Mouse (Mus musculus): ENCODE measurements around the gene Tifab. TPM values are rescaled to one million over a fixed set of nuclear protein-coding genes. Genes with fewer than 3 reads are reported as not detected.
A peak's percentile ranks its signal among the peaks of the same experiment; 100 is the strongest.
"Not testable (repeated sequence)": the region's sequence is repeated elsewhere in the genome, so short reads cannot be mapped to it uniquely, and the experiment has no call there.

Gene Tifab
- polyA plus RNA-seq, 1 experiment from 2014 or later, result 2.4 TPM

- peaks cover 14% of the 10 kb centered on the region; the same call in 1 of the 2 replicates for H3K4me1 ChIP-seq (ENCODE audit: insufficient read depth, low read length)
- no peaks in the 10 kb centered on the region for H3K36me3 ChIP-seq (ENCODE audit: insufficient read depth, low read length)
- peaks cover 8% of the 10 kb centered on the region; the same call in 1 of the 2 replicates for H3K27me3 ChIP-seq (ENCODE audit: insufficient read depth, low read length)
- H3K4me3 ChIP-seq (ENCODE audit: low read length), result peak overlapping the region; percentile 31
- peak overlapping the region; percentile 53 for H3K4me2 ChIP-seq (replicated peaks; ENCODE audit: low read depth, low read length)
- no peak overlapping the region for H3K27ac ChIP-seq (ENCODE audit: low read length)
- peak overlapping the region; percentile 49; the same call in 1 of the 2 replicates for H3K9ac ChIP-seq (replicated peaks; ENCODE audit: low read length)
- 0 out of 2 replicates have a peak, but pooled peaks cover 3% of the 10 kb centered on the region for H3K9me3 ChIP-seq (ENCODE audit: low read length)
- WGBS, result 21% methylated on average over 8 of the region's 8 CpGs
- ATAC-seq (ENCODE audit: low FRiP score, low TSS enrichment), result no peak; the same call in 1 of the 2 replicates
Measured at GRCm38 (mm10) chr13:56209067-56209411, 30.4 kb upstream of the Tifab start.

GRCm38 (mm10) chr13:56208225-56209066 lies 29.8 kb upstream of the Tifab start:
- Histone ChIP-seq H3K4me3 (ENCODE audit: low read length) (peak overlapping the region; percentile 31), H3K36me3 (ENCODE audit: insufficient read depth, low read length) (no peaks in the 10 kb centered on the region), H3K4me2 (replicated peaks; ENCODE audit: low read depth, low read length) (peak overlapping the region; percentile 53), H3K27ac (ENCODE audit: low read length) (no peak overlapping the region), H3K9ac (replicated peaks; ENCODE audit: low read length) (peak overlapping the region; percentile 49; the same call in 1 of the 2 replicates), H3K27me3 (ENCODE audit: insufficient read depth, low read length) (peaks cover 8% of the 10 kb centered on the region; the same call in 1 of the 2 replicates), H3K9me3 (ENCODE audit: low read length) (0 out of 2 replicates have a peak, but pooled peaks cover 3% of the 10 kb centered on the region), H3K4me1 (ENCODE audit: insufficient read depth, low read length) (peaks cover 14% of the 10 kb centered on the region; the same call in 1 of the 2 replicates)
- 6% methylated on average over 35 of the region's 35 CpGs for WGBS
- peak; percentile 59; the same call in 1 of the 2 replicates for ATAC-seq (ENCODE audit: low FRiP score, low TSS enrichment)

- peaks cover 9% of the 10 kb centered on the region; the same call in 1 of the 2 replicates for H3K4me1 ChIP-seq (ENCODE audit: insufficient read depth, low read length)
- 43% methylated on average over 8 of the region's 8 CpGs for WGBS
- no peak overlapping the region for H3K4me2 ChIP-seq (replicated peaks; ENCODE audit: low read depth, low read length)
- no peak overlapping the region for H3K4me3 ChIP-seq (ENCODE audit: low read length)
- no peak overlapping the region for H3K9ac ChIP-seq (replicated peaks; ENCODE audit: low read length)
- no peaks in the 10 kb centered on the region for H3K36me3 ChIP-seq (ENCODE audit: insufficient read depth, low read length)
- no peak for ATAC-seq (ENCODE audit: low FRiP score, low TSS enrichment)
- peaks cover 15% of the 10 kb centered on the region; the same call in 1 of the 2 replicates for H3K27me3 ChIP-seq (ENCODE audit: insufficient read depth, low read length)
- H3K27ac ChIP-seq (ENCODE audit: low read length), result no peak overlapping the region
- H3K9me3 ChIP-seq (ENCODE audit: low read length), result no peaks in the 10 kb centered on the region
Measured at GRCm38 (mm10) chr13:56199506-56199905, 20.8 kb upstream of the Tifab start.

- Histone ChIP-seq H3K4me3 (ENCODE audit: low read length) (no peak overlapping the region), H3K4me1 (ENCODE audit: insufficient read depth, low read length) (peaks cover 9% of the 10 kb centered on the region; the same call in 1 of the 2 replicates), H3K27me3 (ENCODE audit: insufficient read depth, low read length) (peaks cover 15% of the 10 kb centered on the region; the same call in 1 of the 2 replicates), H3K9ac (replicated peaks; ENCODE audit: low read length) (no peak overlapping the region), H3K9me3 (ENCODE audit: low read length) (no peaks in the 10 kb centered on the region), H3K36me3 (ENCODE audit: insufficient read depth, low read length) (no peaks in the 10 kb centered on the region), H3K4me2 (replicated peaks; ENCODE audit: low read depth, low read length) (peak overlapping the region; percentile 19), H3K27ac (ENCODE audit: low read length) (no peak overlapping the region)
- peak; percentile 59; the same call in 1 of the 2 replicates for ATAC-seq (ENCODE audit: low FRiP score, low TSS enrichment)
- WGBS, result 12% methylated on average over 15 of the region's 15 CpGs
Measured at GRCm38 (mm10) chr13:56197473-56198266, 19.0 kb upstream of the Tifab start.

- 57% methylated on average over 12 of the region's 12 CpGs for WGBS
- peak; percentile 35; the same call in 1 of the 2 replicates for ATAC-seq (ENCODE audit: low FRiP score, low TSS enrichment)
- peak overlapping the region; percentile 19 for H3K4me2 ChIP-seq (replicated peaks; ENCODE audit: low read depth, low read length)
Measured at GRCm38 (mm10) chr13:56197031-56197430, 18.3 kb upstream of the Tifab start.

GRCm38 (mm10) chr13:56195824-56196223 lies 17.1 kb upstream of the Tifab start:
- not testable (repeated sequence) for H3K36me3 ChIP-seq (ENCODE audit: insufficient read depth, low read length); H3K27ac ChIP-seq (ENCODE audit: low read length); ATAC-seq (ENCODE audit: low FRiP score, low TSS enrichment); H3K4me1 ChIP-seq (ENCODE audit: insufficient read depth, low read length); H3K4me3 ChIP-seq (ENCODE audit: low read length); H3K4me2 ChIP-seq (replicated peaks; ENCODE audit: low read depth, low read length); H3K9ac ChIP-seq (replicated peaks; ENCODE audit: low read length); H3K9me3 ChIP-seq (ENCODE audit: low read length)
- WGBS, result 65% methylated on average over 10 of the region's 11 CpGs
- peaks cover 15% of the 10 kb centered on the region; the same call in 1 of the 2 replicates for H3K27me3 ChIP-seq (ENCODE audit: insufficient read depth, low read length)

More at GRCm38 (mm10) chr13:56197031-56197430, 18.3 kb upstream of the Tifab start:
- Histone ChIP-seq H3K27ac (ENCODE audit: low read length) (no peak overlapping the region), H3K9me3 (ENCODE audit: low read length) (no peaks in the 10 kb centered on the region), H3K9ac (replicated peaks; ENCODE audit: low read length) (no peak overlapping the region), H3K36me3 (ENCODE audit: insufficient read depth, low read length) (no peaks in the 10 kb centered on the region), H3K4me3 (ENCODE audit: low read length) (no peak overlapping the region), H3K27me3 (ENCODE audit: insufficient read depth, low read length) (peaks cover 15% of the 10 kb centered on the region; the same call in 1 of the 2 replicates), H3K4me1 (ENCODE audit: insufficient read depth, low read length) (peaks cover 9% of the 10 kb centered on the region; the same call in 1 of the 2 replicates)

- H3K4me1 ChIP-seq (ENCODE audit: insufficient read depth, low read length); H3K36me3 ChIP-seq (ENCODE audit: insufficient read depth, low read length); H3K9ac ChIP-seq (replicated peaks; ENCODE audit: low read length); H3K27me3 ChIP-seq (ENCODE audit: insufficient read depth, low read length); H3K4me3 ChIP-seq (ENCODE audit: low read length); ATAC-seq (ENCODE audit: low FRiP score, low TSS enrichment); H3K4me2 ChIP-seq (replicated peaks; ENCODE audit: low read depth, low read length); H3K9me3 ChIP-seq (ENCODE audit: low read length); H3K27ac ChIP-seq (ENCODE audit: low read length): not testable (repeated sequence)
- WGBS, result 93% methylated on average over 11 of the region's 11 CpGs
Measured at GRCm38 (mm10) chr13:56194181-56194580, 15.5 kb upstream of the Tifab start.

GRCm38 (mm10) chr13:56191225-56191624 lies 12.5 kb upstream of the Tifab start:
- 56% methylated on average over 3 of the region's 3 CpGs for WGBS
- no peak for ATAC-seq (ENCODE audit: low FRiP score, low TSS enrichment)
- no peak overlapping the region for H3K9ac ChIP-seq (replicated peaks; ENCODE audit: low read length)
- no peak overlapping the region for H3K27ac ChIP-seq (ENCODE audit: low read length)
- no peaks in the 10 kb centered on the region for H3K9me3 ChIP-seq (ENCODE audit: low read length)
- H3K4me1 ChIP-seq (ENCODE audit: insufficient read depth, low read length), result no peaks in the 10 kb centered on the region
- no peak overlapping the region for H3K4me3 ChIP-seq (ENCODE audit: low read length)
- no peaks in the 10 kb centered on the region for H3K27me3 ChIP-seq (ENCODE audit: insufficient read depth, low read length)
- no peak overlapping the region for H3K4me2 ChIP-seq (replicated peaks; ENCODE audit: low read depth, low read length)
- no peaks in the 10 kb centered on the region for H3K36me3 ChIP-seq (ENCODE audit: insufficient read depth, low read length)

- no peaks in the 10 kb centered on the region for H3K9me3 ChIP-seq (ENCODE audit: low read length)
- no peak overlapping the region for H3K27ac ChIP-seq (ENCODE audit: low read length)
- 75% methylated on average over 5 of the region's 5 CpGs for WGBS
- H3K4me1 ChIP-seq (ENCODE audit: insufficient read depth, low read length), result no peaks in the 10 kb centered on the region
- H3K36me3 ChIP-seq (ENCODE audit: insufficient read depth, low read length), result no peaks in the 10 kb centered on the region
- ATAC-seq (ENCODE audit: low FRiP score, low TSS enrichment), result no peak
- no peak overlapping the region for H3K4me3 ChIP-seq (ENCODE audit: low read length)
- no peak overlapping the region for H3K4me2 ChIP-seq (replicated peaks; ENCODE audit: low read depth, low read length)
- no peaks in the 10 kb centered on the region for H3K27me3 ChIP-seq (ENCODE audit: insufficient read depth, low read length)
- H3K9ac ChIP-seq (replicated peaks; ENCODE audit: low read length), result no peak overlapping the region
Measured at GRCm38 (mm10) chr13:56189688-56190087, 11.0 kb upstream of the Tifab start.
